Mouse (Mus musculus) inflammation-experienced regulatory T-cells (primary cell): Measurements from ENCODE around the gene Tph1. TPM values are rescaled to one million over a fixed set of nuclear protein-coding genes. Genes with fewer than 3 reads are reported as not detected.

Source experiments
- polyA plus RNA-seq, 2 experiments: library from polyadenylated mRNA; unstranded; fragments of 100-300 nt; shearing (Covaris generic); gene quantifications; one replicate each; pipeline ENCODE4 v1.2.1; 2017

The Tph1 gene
- under 1 TPM in 1 of 2 experiments, not detected in 1; 0.06 TPM for polyA plus RNA-seq

DNA sequence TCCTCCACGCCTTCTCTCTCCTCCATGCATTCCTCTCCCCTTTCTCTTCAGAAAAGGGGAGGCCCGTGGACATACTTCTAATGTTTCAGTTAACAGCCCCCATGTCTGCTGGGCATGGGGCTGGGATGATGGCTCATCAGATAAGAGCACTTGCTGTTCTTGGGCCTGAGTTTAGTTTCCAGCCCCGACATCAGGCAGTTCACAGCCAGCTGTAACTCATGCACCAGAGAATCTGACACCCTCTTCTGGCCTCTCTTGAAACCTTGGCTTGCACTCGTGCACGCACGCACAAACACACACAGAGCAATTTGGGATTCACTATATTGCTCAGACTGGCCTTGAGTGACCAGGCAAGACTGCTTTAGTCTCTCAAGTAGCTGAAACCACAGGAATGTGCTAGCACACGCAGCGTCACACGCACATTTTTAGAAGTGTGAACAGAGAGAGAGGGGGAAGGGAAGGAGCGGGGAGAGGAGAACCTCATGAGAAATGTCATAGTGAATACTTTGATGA, at the start of gene Tph1:
Gene Tph1 (minus strand): TSS at position 378 of the 513 bp plus-strand sequence.

GRCm38 (mm10) chr7:46715600-46715999, 43.3 kb upstream of the Tph1 start, which contains the start of gene Saa3:
Gene Saa3 (minus strand): TSS chr7:46715700.

DNA sequence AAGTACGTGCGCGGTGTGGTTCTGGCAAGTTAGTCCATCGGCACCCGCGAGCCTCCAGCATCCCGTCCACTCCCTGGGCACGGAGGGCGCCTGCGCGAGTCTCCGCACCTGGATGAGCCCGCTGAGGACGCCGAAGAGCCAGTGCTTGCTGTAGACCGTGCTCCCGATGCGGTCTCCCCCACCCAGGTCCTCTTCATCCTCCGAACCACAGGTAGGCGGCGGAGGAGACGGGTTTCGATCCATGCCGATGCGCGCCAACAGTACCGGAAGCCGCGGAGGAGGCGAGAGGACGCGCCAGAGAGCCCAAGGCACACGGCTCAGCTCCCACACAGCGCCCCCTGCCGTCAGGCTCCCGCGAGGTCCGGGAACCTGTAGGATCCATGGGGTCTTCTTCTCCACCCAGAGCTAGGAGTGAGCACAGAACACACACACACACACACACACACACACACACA, 38.1 kb upstream of the Tph1 start, which contains the start of gene Saal1:
Gene Saal1 (minus strand): TSS at position 291 of the 455 bp plus-strand sequence.

GRCm38 (mm10) chr7:46639692-46640031, 32.7 kb downstream of the Tph1 start, which contains the start of gene Sergef:
Gene Sergef (minus strand): TSS chr7:46639807.

Other genes starting within 250 kb of the Tph1 start
- gene Sergef, start 32.7 kb downstream of the Tph1 start, polyA plus RNA-seq, result 10 to 100 TPM; 22.1 to 26.8 TPM
- 10 to 100 TPM; 13.3 to 22.1 TPM for gene Saal1, start 38.1 kb upstream of the Tph1 start, polyA plus RNA-seq
- gene Saa3, start 43.2 kb upstream of the Tph1 start, polyA plus RNA-seq, result not detected
- gene Saa4, start 60.1 kb upstream of the Tph1 start, polyA plus RNA-seq, result not detected
- gene Saa1, start 70.4 kb upstream of the Tph1 start, polyA plus RNA-seq, result 1 to 10 TPM in 1 of 2 experiments, not detected in 1; 1.7 TPM
- gene Saa2, start 79.3 kb upstream of the Tph1 start, polyA plus RNA-seq, result under 1 TPM; 0.75 TPM
- 10 to 100 TPM; 34.6 TPM for gene Hps5, start 123.5 kb upstream of the Tph1 start, polyA plus RNA-seq
- gene Gtf2h1, start 123.6 kb upstream of the Tph1 start, polyA plus RNA-seq, result 10 to 100 TPM; 49.4 to 58.2 TPM
- gene Ldha, start 168.9 kb upstream of the Tph1 start, polyA plus RNA-seq, result 1,000 to 10,000 TPM in 1 of 2 experiments, 100 to 1,000 TPM in 1; 964 to 1,128 TPM
- not detected for gene Ldhc, start 188.7 kb upstream of the Tph1 start, polyA plus RNA-seq
- 100 to 1,000 TPM; 114 to 143 TPM for gene Tsg101, start 247.4 kb upstream of the Tph1 start, polyA plus RNA-seq